Comparison of ENCODE assay signal across 11 mouse cellular contexts in genomic region chr19:42380981-42381373, GRCm38 (mm10). TPM values are rescaled to one million over a fixed set of nuclear protein-coding genes. Genes with fewer than 3 reads are reported as not detected.
DNase-seq lines count a peak whose midpoint lies in the region; ATAC-seq and TF ChIP-seq lines count a peak whose summit lies in the region.
"Had no signal": no experiment of that assay in that cellular context is flagged by ENCODE, and none has a peak within 500 bp of the region (broad histone marks: within the 10 kb centered on the region; RNA-seq: fewer than 3 reads in every experiment).

No protein-coding gene starts in this region.

- no peak overlapping the region for H3K27ac ChIP-seq in heart, postnatal 0 days (ENCODE audit: low read depth)
- peak overlapping the region; percentile 63 for H3K27ac ChIP-seq in forebrain, postnatal 0 days (ENCODE audit: low read depth, low read length)
- peak overlapping the region; percentile 69 for H3K27ac ChIP-seq in midbrain, embryonic 14.5 days (replicated peaks; ENCODE audit: low read depth, low read length)

- TF ChIP-seq EP300 in heart, postnatal 0 days (IDR thresholded peaks at IDR 0.05; ENCODE audit: low read depth), result no peak

- TF ChIP-seq CTCF in heart, postnatal 0 days (IDR thresholded peaks at IDR 0.05; ENCODE audit: low read depth), result no peak
- TF ChIP-seq CTCF in brain, embryonic 14.5 days (IDR thresholded peaks at IDR 0.05; ENCODE audit: borderline replicate concordance, extremely low read depth, insufficient read depth, insufficient read length), result no peak
- no peak for TF ChIP-seq CTCF in forebrain, postnatal 0 days (IDR thresholded peaks at IDR 0.05; ENCODE audit: low read depth)

- no peaks in the 10 kb centered on the region for H3K9me3 ChIP-seq in heart, postnatal 0 days (replicated peaks; ENCODE audit: control insufficient read depth, low read length)
- no peaks in the 10 kb centered on the region for H3K9me3 ChIP-seq in forebrain, postnatal 0 days (ENCODE audit: low read length)
- H3K9me3 ChIP-seq in midbrain, embryonic 14.5 days (ENCODE audit: control insufficient read depth, low read length), result no peaks in the 10 kb centered on the region

- no peak overlapping the region for H3K4me3 ChIP-seq in heart, postnatal 0 days (ENCODE audit: low read depth, low read length)
- 0 out of 2 replicates have a peak overlapping the region, but pooled peaks have one; percentile 0 for H3K4me3 ChIP-seq in forebrain, postnatal 0 days (ENCODE audit: low read depth, low read length)
- peak overlapping the region; percentile 26 for H3K4me3 ChIP-seq in midbrain, embryonic 14.5 days (replicated peaks; ENCODE audit: low read depth, low read length)

- H3K36me3 ChIP-seq in heart, postnatal 0 days (replicated peaks; ENCODE audit: control insufficient read depth, insufficient read depth, low read length), result no peaks in the 10 kb centered on the region
- no peaks in the 10 kb centered on the region for H3K36me3 ChIP-seq in forebrain, postnatal 0 days (ENCODE audit: insufficient read depth)
- no peaks in the 10 kb centered on the region for H3K36me3 ChIP-seq in midbrain, embryonic 14.5 days (ENCODE audit: control insufficient read depth, insufficient read depth, low read length)

- DNase-seq in heart, postnatal 0 days (ENCODE audit: low spot score), result no peak
- no peak for DNase-seq in heart, postnatal 4 days
- peak; percentile 49 for DNase-seq in brain, embryonic 14.5 days (ENCODE audit: low read depth)
- peak; percentile 41 for DNase-seq in forebrain, postnatal 0 days
- peak; percentile 62 for DNase-seq in midbrain, embryonic 14.5 days
- no peak for DNase-seq in spleen, postnatal 10 days (ENCODE audit: low spot score in 2 of 2)
- DNase-seq in spleen, postnatal 36 days (ENCODE audit: low spot score in 2 of 2), result no peak
- DNase-seq: gastrocnemius, postnatal 25 days; lung, adult 2 months had no signal

- ATAC-seq in heart, postnatal 0 days (ENCODE audit: insufficient read depth, low read depth), result no peak
- peak; percentile 19 for ATAC-seq in forebrain, postnatal 0 days
- peak; percentile 61; the same call in 1 of the 2 replicates for ATAC-seq in midbrain, embryonic 14.5 days (ENCODE audit: low FRiP score, low TSS enrichment)
- no peak for ATAC-seq in megakaryocyte, adult 5-6 weeks (ENCODE audit: poor library complexity, severe bottlenecking)

- peaks cover 45% of the 10 kb centered on the region for H3K27me3 ChIP-seq in heart, postnatal 0 days (ENCODE audit: control insufficient read depth, insufficient read depth, low read length)
- no peaks in the 10 kb centered on the region for H3K27me3 ChIP-seq in forebrain, postnatal 0 days (ENCODE audit: insufficient read depth, low read length)
- H3K27me3 ChIP-seq in midbrain, embryonic 14.5 days (ENCODE audit: control insufficient read depth, insufficient read depth, low read length), result 0 out of 2 replicates have a peak, but pooled peaks cover 4% of the 10 kb centered on the region

- no peaks in the 10 kb centered on the region for H3K4me1 ChIP-seq in heart, postnatal 0 days (ENCODE audit: control insufficient read depth, insufficient read depth)
- H3K4me1 ChIP-seq in forebrain, postnatal 0 days (ENCODE audit: insufficient read depth), result peaks cover 17% of the 10 kb centered on the region
- H3K4me1 ChIP-seq in midbrain, embryonic 14.5 days (ENCODE audit: control insufficient read depth, insufficient read depth, low read length), result peaks cover 30% of the 10 kb centered on the region

- WGBS in heart, postnatal 0 days, result 4% methylated on average over 13 of the region's 13 CpGs
- 5% methylated on average over 13 of the region's 13 CpGs for WGBS in forebrain, postnatal 0 days
- WGBS in midbrain, embryonic 14.5 days, result 3% methylated on average over 13 of the region's 13 CpGs

- no peak overlapping the region for H3K9ac ChIP-seq in heart, postnatal 0 days (replicated peaks; ENCODE audit: low read depth, low read length)
- H3K9ac ChIP-seq in forebrain, postnatal 0 days, result peak overlapping the region; percentile 43; the same call in 1 of the 2 replicates
- peak overlapping the region; percentile 45 for H3K9ac ChIP-seq in midbrain, embryonic 14.5 days (replicated peaks; ENCODE audit: low read length)

- TF ChIP-seq POLR2A in brain, embryonic 14.5 days (IDR thresholded peaks at IDR 0.05; ENCODE audit: borderline replicate concordance, extremely low read depth, insufficient read depth, insufficient read length, poor library complexity, severe bottlenecking), result no peak

- 0 out of 2 replicates have a peak overlapping the region, but pooled peaks have one; percentile 18 for H3K4me2 ChIP-seq in heart, postnatal 0 days (ENCODE audit: low read depth, low read length)
- H3K4me2 ChIP-seq in forebrain, postnatal 0 days (ENCODE audit: low read depth), result peak overlapping the region; percentile 46
- H3K4me2 ChIP-seq in midbrain, embryonic 14.5 days (ENCODE audit: low read length), result peak overlapping the region; percentile 51

RNA-seq across cellular contexts. Expression of gene Crtac1, which starts 50.6 kb away (rescaled TPM):
- 0.12 TPM in 1 of 2 replicates, not detected in the other for total RNA-seq in heart, postnatal 0 days (2014; rRNA removed; ENCODE audit: low replicate concordance)
- polyA plus RNA-seq in heart, postnatal 0 days (2015; fragmentation: Nextera tagmentation; extraction: Ambion mirVana), result 0.36 and 0.51 TPM in 2 replicates
- under 1 TPM; 0.29 to 0.52 TPM for total RNA-seq in heart, postnatal 4 days (2021)
- polyA plus RNA-seq in brain, embryonic 14.5 days (2012; rRNA removed), result 21.5 and 21.7 TPM in 2 replicates
- 14.6 and 16.6 TPM in 2 replicates for total RNA-seq in forebrain, postnatal 0 days (2014; rRNA removed)
- 38.1 and 49.9 TPM in 2 replicates for polyA plus RNA-seq in forebrain, postnatal 0 days (2015; fragmentation: Nextera tagmentation; extraction: Ambion mirVana)
- polyA plus RNA-seq in midbrain, embryonic 14.5 days (2014; fragmentation: Nextera tagmentation; extraction: Ambion mirVana), result 15.4 and 18.6 TPM in 2 replicates
- 1.2 and 2.6 TPM in 2 replicates for total RNA-seq in megakaryocyte, adult 5-6 weeks (2015)
- not detected in 2 replicates for total RNA-seq in megakaryocyte, adult 5-6 weeks (2017)
- total RNA-seq: CH12.LX had no signal

Comparison
In these comparisons a context has a peak if more than half of its experiments do, and no peak if none do; other contexts are left out.
1. ATAC-seq: peak in forebrain, postnatal 0 days (single experiment) and midbrain, embryonic 14.5 days (single experiment); none in heart, postnatal 0 days (single experiment) and megakaryocyte, adult 5-6 weeks (single experiment).
2. DNase-seq: peak in brain, embryonic 14.5 days (single experiment), forebrain, postnatal 0 days (single experiment) and midbrain, embryonic 14.5 days (single experiment); none in heart, postnatal 0 days (single experiment), heart, postnatal 4 days (single experiment), spleen, postnatal 10 days (0 of 2) and spleen, postnatal 36 days (0 of 2).
3. Peak in every context shown above with its lines, with median percentiles within 50 percentile points of each other: H3K4me2 ChIP-seq.